Mouse (Mus musculus) layer of hippocampus, adult 11-12 months (tissue): ENCODE measurements at regions not wholly inside any gene's neighbourhood (a gene's known extent, or its start where the extent isn't known, plus 50 kb on each side); places are given as distances from the start of the nearest gene placed in this dataset.
"Not testable (repeated sequence)": the region's sequence is repeated elsewhere in the genome, so short reads cannot be mapped to it uniquely, and the experiment has no call there.

Experiments used
- DNase-seq: peaks from one replicate; pipeline ENCODE4 v3.0.0; 2022; ENCODE audit warnings: low spot score

DNA sequence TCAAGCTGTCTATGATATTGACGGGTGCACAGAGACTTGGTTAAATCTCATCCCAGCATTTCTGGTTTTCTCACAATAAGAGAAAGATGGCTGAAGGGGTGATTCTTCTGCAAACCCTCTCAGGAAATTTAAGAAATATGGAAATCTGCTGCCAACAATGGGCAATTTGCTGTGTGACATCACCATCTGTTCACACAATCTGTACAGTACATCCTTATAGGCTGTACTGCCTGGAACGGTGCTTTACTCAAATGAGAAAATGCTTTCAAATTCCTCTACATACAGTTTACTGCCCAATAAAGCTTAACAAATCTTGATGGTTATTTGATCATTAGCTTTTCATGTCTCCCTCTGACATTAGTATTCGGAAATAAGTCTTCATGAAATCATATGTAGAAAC, 172.4 kb upstream of the Hsf2 start:
- DNase-seq: no peak

DNA sequence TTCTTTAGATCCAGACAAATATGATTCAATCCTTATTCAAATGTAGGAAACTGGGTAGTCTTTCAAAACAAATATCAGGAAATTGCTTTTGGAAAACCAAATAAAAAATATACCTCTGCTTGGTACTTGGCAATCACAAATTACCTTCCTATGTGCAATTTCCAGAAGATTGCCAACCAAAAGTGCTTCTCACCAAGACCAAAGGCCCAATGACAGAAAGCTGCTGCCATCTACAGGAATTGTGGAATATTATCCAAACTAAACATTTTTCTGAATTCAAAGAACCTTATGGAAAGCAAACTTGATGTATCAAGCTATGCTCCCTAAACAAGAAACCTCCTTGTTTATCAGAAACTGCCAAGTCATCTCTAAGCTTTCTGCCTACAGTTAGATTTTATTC, 169.1 kb upstream of the Hsf2 start:
- DNase-seq: no peak

DNA sequence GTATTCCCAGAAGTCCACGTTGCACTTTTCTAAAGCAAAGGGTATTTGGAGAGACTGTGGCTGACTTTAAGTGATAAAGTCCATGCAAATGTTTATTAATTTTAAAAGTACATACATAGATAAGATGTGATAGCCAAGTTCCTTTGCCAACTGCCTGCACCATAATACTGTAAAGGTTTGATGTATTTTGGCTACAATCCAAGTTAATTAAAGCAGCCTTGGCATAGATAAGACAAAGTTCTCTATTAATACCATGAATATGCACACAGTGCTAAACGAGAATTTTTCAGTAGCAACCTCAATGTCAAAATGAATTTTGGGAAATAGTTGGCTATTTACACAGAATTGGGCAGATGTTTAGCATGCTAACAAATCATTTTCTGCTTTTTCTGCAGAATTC, 167.0 kb upstream of the Hsf2 start:
- no peak for DNase-seq

DNA sequence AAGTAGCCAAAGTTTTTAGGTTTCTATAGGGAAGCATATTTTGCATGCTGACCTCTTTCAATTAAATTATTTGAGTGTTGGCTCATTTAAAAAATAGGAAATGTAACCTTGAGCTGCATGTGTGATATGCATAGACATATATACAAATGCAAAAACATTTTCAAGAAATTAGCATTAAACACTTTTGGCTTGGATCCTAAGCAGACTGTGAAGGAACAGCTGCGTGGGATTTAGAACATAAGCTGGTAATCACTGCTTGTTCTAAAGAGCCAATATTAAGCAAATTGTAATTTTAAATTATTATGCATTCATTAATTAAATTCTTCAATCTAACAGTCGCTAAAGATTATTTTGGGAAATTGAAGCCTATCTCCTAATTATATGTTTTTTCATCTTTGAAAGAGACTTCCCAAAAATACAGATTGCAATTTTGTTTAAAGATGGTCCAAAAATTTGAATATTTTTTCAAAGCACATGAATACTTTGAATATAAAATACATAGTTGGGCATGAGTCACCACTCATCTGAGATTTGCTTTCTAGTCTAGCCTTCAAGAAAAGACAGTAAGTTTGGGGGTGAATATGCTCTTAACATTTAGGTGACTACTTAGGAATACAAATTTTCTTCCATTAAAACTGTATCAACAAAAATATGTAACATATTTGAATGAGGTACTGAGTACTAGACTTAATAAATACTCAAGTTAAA, 163.3 kb upstream of the Hsf2 start:
- peak; percentile 8 for DNase-seq

DNA sequence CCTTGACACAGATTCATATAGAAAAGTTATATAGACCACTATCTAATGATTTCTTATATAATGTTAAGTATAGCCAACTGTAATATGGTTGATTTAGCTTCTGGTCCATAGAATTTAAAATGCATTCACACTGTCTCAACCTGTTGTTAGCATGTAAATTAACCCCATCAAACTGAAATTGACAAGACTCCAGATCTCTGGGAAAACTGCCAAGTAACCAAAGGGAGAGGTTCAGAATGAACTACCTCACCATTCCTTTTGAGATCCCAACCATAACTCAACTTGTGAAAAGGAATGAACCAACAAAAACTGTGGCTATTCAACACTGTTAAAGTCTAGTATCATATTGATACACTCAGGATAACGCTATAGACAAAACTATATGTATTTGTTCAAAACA, 162.0 kb upstream of the Hsf2 start:
- no peak for DNase-seq

DNA sequence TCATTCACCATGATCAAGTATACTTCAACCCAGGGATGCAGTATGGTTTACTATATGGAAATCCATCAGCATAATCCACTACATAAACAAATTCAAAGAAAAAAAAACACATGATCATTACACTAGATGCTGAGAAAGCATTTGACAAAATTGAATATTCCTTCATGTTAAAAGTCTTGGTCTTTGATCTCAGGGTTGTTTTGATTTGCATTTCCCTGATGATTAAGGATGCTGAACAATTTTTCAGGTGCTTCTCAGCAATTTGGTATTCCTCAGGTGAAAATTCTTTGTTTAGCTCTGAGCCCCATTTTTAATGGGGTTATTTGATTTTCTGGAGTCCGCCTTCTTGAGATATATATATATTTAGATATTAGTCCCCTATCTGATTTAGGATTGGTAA, 123.4 kb upstream of the Hsf2 start:
- DNase-seq: not testable (repeated sequence)
